Mouse (Mus musculus): Measurements from ENCODE around the gene Pop4. TPM values are rescaled to one million over a fixed set of nuclear protein-coding genes. Genes with fewer than 3 reads are reported as not detected.

Pop4 gene
- polyA plus RNA-seq (2014; fragmentation: Illumina TruSeq; extraction: RNeasy Lipid Tissue Mini Kit (QIAGEN cat#74804)): 31.3 TPM

DNA sequence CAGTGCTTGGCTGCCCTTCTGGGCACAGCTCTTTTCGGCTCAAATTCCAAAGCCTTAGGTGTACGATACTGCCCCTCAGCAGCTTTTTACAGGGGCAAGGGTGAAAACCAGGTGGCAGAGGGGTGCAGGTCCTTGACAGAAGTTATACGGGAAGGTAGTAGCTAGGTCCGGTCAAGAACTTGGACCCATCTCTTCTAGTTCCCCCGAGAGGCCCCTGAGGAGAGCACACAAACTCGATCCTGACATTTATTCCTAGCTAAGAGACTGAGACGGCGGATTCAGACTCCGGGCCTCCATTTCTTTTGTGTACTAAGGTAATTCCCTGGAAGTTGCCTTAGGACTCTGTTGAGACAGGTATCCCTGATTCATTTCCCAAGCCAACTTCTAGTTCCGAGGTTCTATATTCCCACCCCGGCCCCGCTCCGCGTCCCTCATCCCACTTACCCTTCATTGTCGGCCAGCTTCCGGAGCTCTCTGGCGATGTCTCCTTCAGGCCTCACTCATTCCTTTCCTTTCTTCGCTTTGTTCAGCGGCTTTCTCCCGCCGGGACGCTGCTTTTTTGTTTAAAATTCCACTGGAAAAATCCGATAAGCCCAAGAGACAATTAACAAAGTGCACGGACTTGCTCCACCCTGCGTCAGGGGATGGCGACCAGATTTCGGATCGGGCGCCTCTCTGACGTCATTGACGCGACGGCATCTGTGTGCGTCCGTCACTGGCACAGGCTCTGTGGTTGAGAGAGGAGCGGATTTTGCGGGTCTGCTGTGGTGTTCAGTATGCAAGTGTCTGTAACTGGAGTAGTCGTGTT, at the start of gene Pop4:
Gene Pop4, minus strand, starts transcription at position 721 of the 808 bp plus-strand sequence.

DNA sequence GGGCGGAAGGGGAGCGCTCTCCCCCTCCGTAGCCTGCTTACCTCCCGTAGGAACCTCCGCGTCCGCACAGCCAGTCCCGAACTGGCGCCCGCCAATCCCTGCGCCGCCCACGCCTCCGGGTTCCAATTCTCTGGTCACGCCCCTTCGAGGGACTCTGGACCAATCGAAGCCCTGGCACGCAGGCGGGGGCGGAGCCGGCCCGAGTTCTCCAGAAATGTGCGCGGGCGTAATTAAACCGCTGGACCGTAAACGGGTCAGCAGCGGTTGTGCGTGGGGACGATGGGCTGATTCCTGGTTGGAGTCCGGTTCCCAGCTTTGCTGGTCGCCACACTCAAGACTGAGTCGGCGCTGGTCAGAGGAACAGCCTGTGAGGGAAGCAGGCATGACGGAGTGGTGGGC, 43.3 kb downstream of the Pop4 start, which contains the start of gene Plekhf1:
Gene Plekhf1, minus strand, starts transcription at position 117 of the 399 bp plus-strand sequence.

Other genes with a start within 250 kb of the Pop4 start
- 201 TPM for gene Uri1, start 247.9 kb downstream of the Pop4 start, polyA plus RNA-seq (2014; fragmentation: Illumina TruSeq; extraction: RNeasy Lipid Tissue Mini Kit (QIAGEN cat#74804))
- gene Ccne1, start 163.9 kb downstream of the Pop4 start, polyA plus RNA-seq (2014; fragmentation: Illumina TruSeq; extraction: RNeasy Lipid Tissue Mini Kit (QIAGEN cat#74804)): 4.1 TPM
- gene 1600014C10Rik, start 88.2 kb downstream of the Pop4 start, polyA plus RNA-seq (2014; fragmentation: Illumina TruSeq; extraction: RNeasy Lipid Tissue Mini Kit (QIAGEN cat#74804)): 14.3 TPM
- 1.0 TPM for gene Plekhf1, start 43.4 kb downstream of the Pop4 start, polyA plus RNA-seq (2014; fragmentation: Illumina TruSeq; extraction: RNeasy Lipid Tissue Mini Kit (QIAGEN cat#74804))